Comparison of ENCODE assay signal across 13 mouse cellular contexts in genomic region chr17:31487433-31488060, GRCm38 (mm10). TPM values are rescaled to one million over a fixed set of nuclear protein-coding genes. Genes with fewer than 3 reads are reported as not detected.
DNase-seq lines count a peak whose midpoint lies in the region; ATAC-seq and TF ChIP-seq lines count a peak whose summit lies in the region.
"Had no signal": no experiment of that assay in that cellular context is flagged by ENCODE, and none has a peak within 500 bp of the region (broad histone marks: within the 10 kb centered on the region; RNA-seq: fewer than 3 reads in every experiment).

No protein-coding gene starts in this region.

- no peaks in the 10 kb centered on the region for H3K36me3 ChIP-seq in forebrain, embryonic 15.5 days
- H3K36me3 ChIP-seq in forebrain, embryonic 16.5 days (ENCODE audit: control insufficient read depth, insufficient read depth): no peaks in the 10 kb centered on the region
- H3K36me3 ChIP-seq in intestine, embryonic 15.5 days: no peaks in the 10 kb centered on the region
- H3K36me3 ChIP-seq: embryonic facial prominence, embryonic 12.5 days; stomach, embryonic 15.5 days had no signal

- no peak overlapping the region for H3K4me2 ChIP-seq in forebrain, embryonic 15.5 days (replicated peaks)
- H3K4me2 ChIP-seq in forebrain, embryonic 16.5 days (ENCODE audit: low read length): no peak overlapping the region
- H3K4me2 ChIP-seq in intestine, embryonic 15.5 days (replicated peaks): no peak overlapping the region
- H3K4me2 ChIP-seq: embryonic facial prominence, embryonic 12.5 days; stomach, embryonic 15.5 days had no signal

- peaks cover under 1% of the 10 kb centered on the region; the same call in 1 of the 2 replicates for H3K4me1 ChIP-seq in forebrain, embryonic 15.5 days
- 0 out of 2 replicates have a peak, but pooled peaks cover 2% of the 10 kb centered on the region for H3K4me1 ChIP-seq in forebrain, embryonic 16.5 days (replicated peaks; ENCODE audit: control insufficient read depth, insufficient read depth, low read length)
- H3K4me1 ChIP-seq in intestine, embryonic 15.5 days (replicated peaks): peaks cover 10% of the 10 kb centered on the region; the same call in 1 of the 2 replicates
- H3K4me1 ChIP-seq: embryonic facial prominence, embryonic 12.5 days; stomach, embryonic 15.5 days had no signal

- intact Hi-C loops in gastrocnemius, adult 2 months (cut with DNase I): no loop called here
- intact Hi-C loops in left cerebral cortex, postnatal 14 days (cut with DNase I): no loop called here

- no peak for ATAC-seq in forebrain, embryonic 15.5 days (replicated peaks)
- no peak for ATAC-seq in forebrain, embryonic 16.5 days
- peak; percentile 70 for ATAC-seq in intestine, embryonic 15.5 days
- ATAC-seq: lung, postnatal 0 days had no signal

- peak; percentile 48 for DNase-seq in R1 (ENCODE audit: low read depth, low spot score)
- peak; percentile 28 to 54 for DNase-seq in kidney, postnatal 4 days
- DNase-seq in gastrocnemius, adult 2 months: no peak
- DNase-seq in lung, postnatal 36 days: no peak
- DNase-seq in left cerebral cortex, postnatal 14 days (ENCODE audit: low spot score in 2 of 2): no peak
- DNase-seq: cerebellum, adult 8-10 months; thymus, postnatal 4 days had no signal

- H3K9ac ChIP-seq in forebrain, embryonic 15.5 days (replicated peaks): no peak overlapping the region
- no peak overlapping the region for H3K9ac ChIP-seq in forebrain, embryonic 16.5 days (replicated peaks; ENCODE audit: low read depth, low read length)
- H3K9ac ChIP-seq in intestine, embryonic 15.5 days: 0 out of 2 replicates have a peak overlapping the region, but pooled peaks have one; percentile 5
- H3K9ac ChIP-seq: embryonic facial prominence, embryonic 12.5 days; stomach, embryonic 15.5 days had no signal

- no peak for TF ChIP-seq CTCF in gastrocnemius, adult 2 months (IDR thresholded peaks at IDR 0.05)

- H3K27me3 ChIP-seq in forebrain, embryonic 15.5 days: no peaks in the 10 kb centered on the region
- no peaks in the 10 kb centered on the region for H3K27me3 ChIP-seq in forebrain, embryonic 16.5 days (replicated peaks; ENCODE audit: control insufficient read depth, insufficient read depth, low read length)
- H3K27me3 ChIP-seq in intestine, embryonic 15.5 days (replicated peaks): no peaks in the 10 kb centered on the region
- H3K27me3 ChIP-seq: embryonic facial prominence, embryonic 12.5 days; stomach, embryonic 15.5 days had no signal

- no peaks in the 10 kb centered on the region for H3K9me3 ChIP-seq in forebrain, embryonic 15.5 days
- no peaks in the 10 kb centered on the region for H3K9me3 ChIP-seq in forebrain, embryonic 16.5 days (ENCODE audit: control insufficient read depth, low read length)
- no peaks in the 10 kb centered on the region for H3K9me3 ChIP-seq in intestine, embryonic 15.5 days
- H3K9me3 ChIP-seq: embryonic facial prominence, embryonic 12.5 days; stomach, embryonic 15.5 days had no signal

- H3K4me3 ChIP-seq in forebrain, embryonic 15.5 days: no peak overlapping the region
- no peak overlapping the region for H3K4me3 ChIP-seq in forebrain, embryonic 16.5 days (replicated peaks; ENCODE audit: low read length)
- no peak overlapping the region for H3K4me3 ChIP-seq in intestine, embryonic 15.5 days (replicated peaks)
- H3K4me3 ChIP-seq in gastrocnemius, adult 2 months: no peak overlapping the region
- H3K4me3 ChIP-seq: embryonic facial prominence, embryonic 12.5 days; stomach, embryonic 15.5 days had no signal

- 0 out of 2 replicates have a peak overlapping the region, but pooled peaks have one; percentile 8 for H3K27ac ChIP-seq in forebrain, embryonic 15.5 days (replicated peaks)
- H3K27ac ChIP-seq in forebrain, embryonic 16.5 days (ENCODE audit: low read length): no peak overlapping the region
- no peak overlapping the region for H3K27ac ChIP-seq in intestine, embryonic 15.5 days
- H3K27ac ChIP-seq in gastrocnemius, adult 2 months: no peak overlapping the region
- H3K27ac ChIP-seq: embryonic facial prominence, embryonic 12.5 days; stomach, embryonic 15.5 days had no signal

- 22% methylated on average over 6 of the region's 6 CpGs for WGBS in forebrain, embryonic 15.5 days
- 27% methylated on average over 6 of the region's 6 CpGs for WGBS in forebrain, embryonic 16.5 days
- WGBS in intestine, embryonic 15.5 days: 29% methylated on average over 6 of the region's 6 CpGs

RNA-seq across cellular contexts. Expression of gene Wdr4, which starts 32.2 kb away (rescaled TPM):
- 40.3 and 41.5 TPM in 2 replicates for polyA plus RNA-seq in forebrain, embryonic 15.5 days (2015; fragmentation: Nextera tagmentation; extraction: Ambion mirVana)
- 39.4 and 43.8 TPM in 2 replicates for polyA plus RNA-seq in forebrain, embryonic 16.5 days (2015; fragmentation: Nextera tagmentation; extraction: Ambion mirVana)
- polyA plus RNA-seq in intestine, embryonic 15.5 days (2015; fragmentation: Nextera tagmentation; extraction: Ambion mirVana): 45.3 and 47.0 TPM in 2 replicates
- total RNA-seq in gastrocnemius, adult 2 months (2021): 1 to 10 TPM; 4.3 to 7.7 TPM
- total RNA-seq in left cerebral cortex, postnatal 14 days (2021): 10 to 100 TPM; 26.5 to 28.0 TPM

RNA-seq across cellular contexts. Expression of gene Ndufv3, which starts 32.4 kb away (rescaled TPM):
- polyA plus RNA-seq in forebrain, embryonic 15.5 days (2015; fragmentation: Nextera tagmentation; extraction: Ambion mirVana): 334 and 349 TPM in 2 replicates
- 294 and 316 TPM in 2 replicates for polyA plus RNA-seq in forebrain, embryonic 16.5 days (2015; fragmentation: Nextera tagmentation; extraction: Ambion mirVana)
- polyA plus RNA-seq in intestine, embryonic 15.5 days (2015; fragmentation: Nextera tagmentation; extraction: Ambion mirVana): 404 and 457 TPM in 2 replicates
- 100 to 1,000 TPM; 451 to 524 TPM for total RNA-seq in gastrocnemius, adult 2 months (2021)
- 100 to 1,000 TPM; 311 to 320 TPM for total RNA-seq in left cerebral cortex, postnatal 14 days (2021)

Comparison
In these comparisons a context has a peak if more than half of its experiments do, and no peak if none do; other contexts are left out.
1. DNase-seq: peak in R1 (single experiment) and kidney, postnatal 4 days (2 of 2); none in gastrocnemius, adult 2 months (single experiment), lung, postnatal 36 days (single experiment) and left cerebral cortex, postnatal 14 days (0 of 2).